Mouse (Mus musculus): ENCODE measurements at regions not wholly inside any gene's neighbourhood (a gene's known extent, or its start where the extent isn't known, plus 50 kb on each side); places are given as distances from the start of the nearest gene placed in this dataset.
"Not testable (repeated sequence)": the region's sequence is repeated elsewhere in the genome, so short reads cannot be mapped to it uniquely, and the experiment has no call there.

GRCm38 (mm10) chr9:33039221-33039790 is 403.3 kb downstream of the Ets1 start:
- DNase-seq: no peak

GRCm38 (mm10) chr9:33050789-33051188 is 414.8 kb downstream of the Ets1 start:
- DNase-seq: no peak

GRCm38 (mm10) chr9:33060636-33061264 is 424.7 kb downstream of the Ets1 start:
- no peak for DNase-seq

- no peak for DNase-seq
Measured at GRCm38 (mm10) chr9:33062476-33062875, 426.5 kb downstream of the Ets1 start.

GRCm38 (mm10) chr9:33065331-33065730 is 429.3 kb downstream of the Ets1 start:
- no peak for DNase-seq

GRCm38 (mm10) chr9:33067521-33067920 is 431.5 kb downstream of the Ets1 start:
- no peak for DNase-seq

- no peak for DNase-seq
Measured at GRCm38 (mm10) chr9:33070116-33070515, 434.1 kb downstream of the Ets1 start.

GRCm38 (mm10) chr9:33080271-33080670 is 444.2 kb downstream of the Ets1 start:
- no peak for DNase-seq

- DNase-seq: no peak
Measured at GRCm38 (mm10) chr9:33080774-33081173, 444.8 kb downstream of the Ets1 start.

GRCm38 (mm10) chr9:33089977-33090376 is 454.0 kb downstream of the Ets1 start:
- DNase-seq: no peak

- DNase-seq: no peak
Measured at GRCm38 (mm10) chr9:33091664-33092063, 455.6 kb downstream of the Ets1 start.

GRCm38 (mm10) chr9:33095654-33096053 is 459.6 kb downstream of the Ets1 start:
- DNase-seq: peak; percentile 33

GRCm38 (mm10) chr9:33101206-33101605 is 465.2 kb downstream of the Ets1 start:
- DNase-seq: peak; percentile 19

GRCm38 (mm10) chr9:33104623-33105074 is 468.6 kb downstream of the Ets1 start:
- DNase-seq: no peak

- no peak for DNase-seq
Measured at GRCm38 (mm10) chr9:33123841-33124240, 487.8 kb downstream of the Ets1 start.

- DNase-seq: peak; percentile 32
Measured at GRCm38 (mm10) chr9:33152186-33152585, 516.2 kb downstream of the Ets1 start.

- DNase-seq: no peak
Measured at GRCm38 (mm10) chr9:33168159-33168558, 532.1 kb downstream of the Ets1 start.

GRCm38 (mm10) chr9:33169093-33169492 is 533.1 kb downstream of the Ets1 start:
- not testable (repeated sequence) for DNase-seq

- no peak for DNase-seq
Measured at GRCm38 (mm10) chr9:33180066-33180465, 544.0 kb downstream of the Ets1 start.

- no peak for DNase-seq
Measured at GRCm38 (mm10) chr9:33187187-33187586, 551.2 kb downstream of the Ets1 start.

GRCm38 (mm10) chr9:33209083-33209482 is 573.1 kb downstream of the Ets1 start:
- no peak for DNase-seq

- no peak for DNase-seq
Measured at GRCm38 (mm10) chr9:33214523-33214922, 578.5 kb downstream of the Ets1 start.

GRCm38 (mm10) chr9:33220981-33221380 is 585.0 kb downstream of the Ets1 start:
- no peak for DNase-seq

- no peak for DNase-seq
Measured at GRCm38 (mm10) chr9:33222066-33222805, 586.2 kb downstream of the Ets1 start.
